Mouse (Mus musculus): ENCODE results near the gene Tm7sf3.

GRCm38 (mm10) chr6:146577310-146578109 lies 65.1 kb downstream of the Tm7sf3 start, which contains the start of gene Ints13:
- TF ChIP-seq CTCF (IDR thresholded peaks at IDR 0.05; ENCODE audit: low read depth) (no peak), EP300 (IDR thresholded peaks at IDR 0.05; ENCODE audit: low read depth) (peak; percentile 90)
